Mouse (Mus musculus): ENCODE measurements around the gene Zfp563.

Gene Zfp563

GRCm38 (mm10) chr17:33089220-33089949, at the start of gene Zfp563:
Gene Zfp563 (plus strand): TSS chr17:33089310.
- TF ChIP-seq POU5F1 (IDR thresholded peaks at IDR 0.05; ENCODE audit: borderline replicate concordance, low read length): no peak
- TF ChIP-seq NANOG (IDR thresholded peaks at IDR 0.05; ENCODE audit: borderline replicate concordance, low read length): no peak
- TF ChIP-seq CTCF (conservative IDR thresholded peaks at IDR 0.05; ENCODE audit: low read length): no peak
- Histone ChIP-seq H3K4me3 (replicated peaks; ENCODE audit: low read length) (peak within 1 kb of the TSS; percentile 83), H3K9me3 (ENCODE audit: low read length) (no peaks in the 10 kb centered on the region)

DNA sequence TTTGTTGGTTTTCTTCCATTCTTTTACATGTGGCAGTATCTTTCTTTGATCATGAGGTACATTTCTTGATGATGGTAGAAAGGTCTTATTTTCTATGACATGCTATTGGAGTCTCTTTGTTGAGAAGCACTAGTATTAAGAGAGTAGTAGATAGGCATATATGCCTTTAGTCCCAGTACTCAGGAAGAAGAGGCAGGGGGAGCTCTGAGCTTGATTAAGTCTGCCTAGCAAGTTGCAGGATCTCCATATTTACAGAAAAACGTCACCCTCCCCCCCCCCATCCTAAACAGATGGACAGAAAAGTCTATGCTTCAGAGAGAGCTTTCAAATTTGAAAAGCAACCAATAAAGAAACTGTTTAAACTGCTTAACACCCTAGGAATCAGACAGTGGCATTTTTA, 30.3 kb upstream of the Zfp563 start:
- Histone ChIP-seq H3K36me3 (ENCODE audit: insufficient read depth, low read length) (no peaks in the 10 kb centered on the region), H3K27me3 (ENCODE audit: insufficient read depth, low read length) (peaks cover 14% of the 10 kb centered on the region), H3K4me3 (replicated peaks; ENCODE audit: low read length) (no peak overlapping the region), H3K4me1 (replicated peaks; ENCODE audit: low read depth, low read length) (peaks cover 7% of the 10 kb centered on the region; the same call in 1 of the 2 replicates), H3K9me3 (ENCODE audit: low read length) (peaks cover 20% of the 10 kb centered on the region)
- TF ChIP-seq CTCF (conservative IDR thresholded peaks at IDR 0.05; ENCODE audit: low read length): no peak
- no peak for TF ChIP-seq NANOG (IDR thresholded peaks at IDR 0.05; ENCODE audit: borderline replicate concordance, low read length)
- TF ChIP-seq POU5F1 (IDR thresholded peaks at IDR 0.05; ENCODE audit: borderline replicate concordance, low read length): no peak

More at GRCm38 (mm10) chr17:33089220-33089949, at the start of gene Zfp563:
- H3K36me3 ChIP-seq (ENCODE audit: insufficient read depth, low read length): no peaks in the 10 kb centered on the region
- H3K4me1 ChIP-seq (replicated peaks; ENCODE audit: low read depth, low read length): peaks cover 19% of the 10 kb centered on the region
- H3K27me3 ChIP-seq (ENCODE audit: insufficient read depth, low read length): no peaks in the 10 kb centered on the region

DNA sequence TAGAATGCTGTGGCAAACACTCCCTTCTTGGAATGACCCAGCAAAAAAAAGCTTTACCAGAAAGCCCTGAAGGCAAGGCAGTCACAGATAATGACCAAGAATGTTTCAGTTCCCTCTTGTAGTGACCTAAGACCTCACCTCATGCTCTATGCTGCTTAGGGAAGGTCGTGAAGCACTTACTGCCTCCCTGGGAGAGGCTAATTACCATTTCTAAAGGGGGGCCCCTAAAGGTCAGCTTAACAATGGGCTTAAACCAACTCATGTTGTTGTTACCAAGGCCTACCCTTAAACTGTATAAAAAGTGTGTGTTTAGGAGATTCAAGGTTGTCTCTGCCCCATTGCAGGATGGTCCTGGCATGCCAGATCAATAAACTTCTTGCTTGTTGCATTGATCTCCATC, 26.1 kb upstream of the Zfp563 start:
- TF ChIP-seq CTCF (conservative IDR thresholded peaks at IDR 0.05; ENCODE audit: low read length) (no peak), POU5F1 (IDR thresholded peaks at IDR 0.05; ENCODE audit: borderline replicate concordance, low read length) (no peak; the same call in 1 of the 2 replicates), NANOG (IDR thresholded peaks at IDR 0.05; ENCODE audit: borderline replicate concordance, low read length) (peak; percentile 83)
- Histone ChIP-seq H3K36me3 (ENCODE audit: insufficient read depth, low read length) (no peaks in the 10 kb centered on the region), H3K4me1 (replicated peaks; ENCODE audit: low read depth, low read length) (peaks cover 7% of the 10 kb centered on the region; the same call in 1 of the 2 replicates), H3K9me3 (ENCODE audit: low read length) (peaks cover 32% of the 10 kb centered on the region), H3K27me3 (ENCODE audit: insufficient read depth, low read length) (peaks cover 21% of the 10 kb centered on the region), H3K4me3 (replicated peaks; ENCODE audit: low read length) (no peak overlapping the region)

GRCm38 (mm10) chr17:33067958-33068357, 21.2 kb upstream of the Zfp563 start, which contains the start of gene 4921501E09Rik:
Gene 4921501E09Rik (minus strand): TSS chr17:33068058.
- Histone ChIP-seq H3K9me3 (ENCODE audit: low read length) (peaks cover 20% of the 10 kb centered on the region), H3K27me3 (ENCODE audit: insufficient read depth, low read length) (peaks cover 7% of the 10 kb centered on the region; the same call in 1 of the 2 replicates), H3K4me1 (replicated peaks; ENCODE audit: low read depth, low read length) (no peaks in the 10 kb centered on the region; the same call in 1 of the 2 replicates), H3K4me3 (replicated peaks; ENCODE audit: low read length) (no peak within 1 kb of the TSS), H3K36me3 (ENCODE audit: insufficient read depth, low read length) (no peaks in the 10 kb centered on the region)
- TF ChIP-seq CTCF (conservative IDR thresholded peaks at IDR 0.05; ENCODE audit: low read length) (no peak), NANOG (IDR thresholded peaks at IDR 0.05; ENCODE audit: borderline replicate concordance, low read length) (no peak), POU5F1 (IDR thresholded peaks at IDR 0.05; ENCODE audit: borderline replicate concordance, low read length) (no peak)

DNA sequence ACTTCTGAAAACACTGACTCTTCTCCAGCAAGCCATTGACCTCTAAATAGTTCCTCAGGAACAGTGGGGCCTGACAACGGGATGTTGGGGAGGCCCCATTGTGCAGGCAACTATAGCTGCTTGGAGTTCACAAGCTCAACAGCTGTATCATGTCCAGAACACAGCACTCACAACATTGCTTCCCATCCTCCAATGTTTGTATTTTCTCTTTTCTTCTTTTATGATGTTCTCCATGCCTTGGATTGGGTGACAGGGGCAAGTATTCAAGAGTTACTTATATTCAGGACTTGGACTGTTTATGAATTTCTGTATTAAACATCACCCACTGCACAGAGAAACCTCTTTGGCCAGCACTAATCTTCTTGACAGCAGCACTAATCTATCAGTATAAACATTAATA, 2.5 kb downstream of the Zfp563 start:
- Histone ChIP-seq H3K4me1 (replicated peaks; ENCODE audit: low read depth, low read length) (peaks cover 19% of the 10 kb centered on the region), H3K36me3 (ENCODE audit: insufficient read depth, low read length) (no peaks in the 10 kb centered on the region), H3K9me3 (ENCODE audit: low read length) (no peaks in the 10 kb centered on the region), H3K4me3 (replicated peaks; ENCODE audit: low read length) (no peak overlapping the region), H3K27me3 (ENCODE audit: insufficient read depth, low read length) (no peaks in the 10 kb centered on the region)
- no peak for TF ChIP-seq NANOG (IDR thresholded peaks at IDR 0.05; ENCODE audit: borderline replicate concordance, low read length)
- no peak for TF ChIP-seq POU5F1 (IDR thresholded peaks at IDR 0.05; ENCODE audit: borderline replicate concordance, low read length)
- no peak for TF ChIP-seq CTCF (conservative IDR thresholded peaks at IDR 0.05; ENCODE audit: low read length)

- H3K27me3 ChIP-seq (ENCODE audit: insufficient read depth, low read length): no peaks in the 10 kb centered on the region
- H3K4me3 ChIP-seq (replicated peaks; ENCODE audit: low read length): peak overlapping the region; percentile 84
- peaks cover 15% of the 10 kb centered on the region for H3K4me1 ChIP-seq (replicated peaks; ENCODE audit: low read depth, low read length)
- no peaks in the 10 kb centered on the region for H3K36me3 ChIP-seq (ENCODE audit: insufficient read depth, low read length)
- TF ChIP-seq CTCF (conservative IDR thresholded peaks at IDR 0.05; ENCODE audit: low read length): no peak
- no peak for TF ChIP-seq NANOG (IDR thresholded peaks at IDR 0.05; ENCODE audit: borderline replicate concordance, low read length)
- TF ChIP-seq POU5F1 (IDR thresholded peaks at IDR 0.05; ENCODE audit: borderline replicate concordance, low read length): no peak
- H3K9me3 ChIP-seq (ENCODE audit: low read length): no peaks in the 10 kb centered on the region
Observed at GRCm38 (mm10) chr17:33092391-33093193, 3.5 kb downstream of the Zfp563 start.

GRCm38 (mm10) chr17:33097396-33097795, 8.3 kb downstream of the Zfp563 start:
- Histone ChIP-seq H3K9me3 (ENCODE audit: low read length) (no peaks in the 10 kb centered on the region), H3K36me3 (ENCODE audit: insufficient read depth, low read length) (no peaks in the 10 kb centered on the region), H3K4me1 (replicated peaks; ENCODE audit: low read depth, low read length) (peaks cover 8% of the 10 kb centered on the region), H3K27me3 (ENCODE audit: insufficient read depth, low read length) (no peaks in the 10 kb centered on the region), H3K4me3 (replicated peaks; ENCODE audit: low read length) (no peak overlapping the region)
- no peak for TF ChIP-seq CTCF (conservative IDR thresholded peaks at IDR 0.05; ENCODE audit: low read length)
- no peak for TF ChIP-seq POU5F1 (IDR thresholded peaks at IDR 0.05; ENCODE audit: borderline replicate concordance, low read length)
- TF ChIP-seq NANOG (IDR thresholded peaks at IDR 0.05; ENCODE audit: borderline replicate concordance, low read length): no peak

GRCm38 (mm10) chr17:33124546-33124945, 35.4 kb downstream of the Zfp563 start:
- H3K4me3 ChIP-seq (replicated peaks; ENCODE audit: low read length): no peak overlapping the region
- no peaks in the 10 kb centered on the region for H3K36me3 ChIP-seq (ENCODE audit: insufficient read depth, low read length)
- no peaks in the 10 kb centered on the region for H3K4me1 ChIP-seq (replicated peaks; ENCODE audit: low read depth, low read length)
- no peaks in the 10 kb centered on the region for H3K27me3 ChIP-seq (ENCODE audit: insufficient read depth, low read length)
- H3K9me3 ChIP-seq (ENCODE audit: low read length): peaks cover 23% of the 10 kb centered on the region
- TF ChIP-seq POU5F1 (IDR thresholded peaks at IDR 0.05; ENCODE audit: borderline replicate concordance, low read length) (no peak), NANOG (IDR thresholded peaks at IDR 0.05; ENCODE audit: borderline replicate concordance, low read length) (no peak), CTCF (conservative IDR thresholded peaks at IDR 0.05; ENCODE audit: low read length) (no peak)

All from E14TG2a.4 (cell line).